Mouse (Mus musculus) neural tube, embryonic 13.5 days (tissue): ENCODE data around the gene Iqschfp. TPM values are rescaled to one million over a fixed set of nuclear protein-coding genes. Genes with fewer than 3 reads are reported as not detected.

Experiments used
- ATAC-seq: fragments of 200-750 bp; cut with Nextera tagmentation; 2 replicates; pipeline ENCODE4 v1.8.0; 2017; ENCODE audit warnings: low read depth, mild to moderate bottlenecking, moderate TSS enrichment, moderate library complexity
- H3K27ac ChIP-seq: fragments of 300-500 bp; sonication (generic); replicated peaks from 2 replicates; pipeline ENCODE4 v1.5.1; 2015; ENCODE audit warnings: moderate library complexity, mild to moderate bottlenecking, inconsistent platforms
- H3K27me3 ChIP-seq: fragments of 300-500 bp; sonication (generic); 2 replicates; pipeline ENCODE4 v1.6.1; 2015; ENCODE audit warnings: mild to moderate bottlenecking, inconsistent platforms
- H3K36me3 ChIP-seq: fragments of 300-500 bp; sonication (generic); 2 replicates; pipeline ENCODE4 v1.6.1; 2015; ENCODE audit warnings: mild to moderate bottlenecking, inconsistent platforms
- H3K4me1 ChIP-seq: fragments of 300-500 bp; sonication (generic); replicated peaks from 2 replicates; pipeline ENCODE4 v1.6.1; 2015; ENCODE audit warnings: inconsistent platforms
- H3K4me2 ChIP-seq: fragments of 300-500 bp; sonication (generic); 2 replicates; pipeline ENCODE4 v1.6.1; 2015; ENCODE audit warnings: inconsistent platforms, mild to moderate bottlenecking, moderate library complexity
- H3K4me3 ChIP-seq: fragments of 300-500 bp; sonication (generic); 2 replicates; pipeline ENCODE4 v1.5.1; 2015; ENCODE audit warnings: mild to moderate bottlenecking, inconsistent platforms
- H3K9ac ChIP-seq: fragments of 300-500 bp; sonication (generic); 2 replicates; pipeline ENCODE4 v1.6.1; 2015; ENCODE audit warnings: moderate library complexity, mild to moderate bottlenecking, inconsistent platforms
- H3K9me3 ChIP-seq: fragments of 300-500 bp; sonication (generic); 2 replicates; pipeline ENCODE4 v1.6.1; 2016; ENCODE audit warnings: inconsistent platforms
- WGBS: fragments of 180-500 bp; shearing (Covaris S2); methylation state at CpG from one replicate; pipeline ENCODE4 v1.1.7; 2015; 5-methylcytosine and 5-hydroxymethylcytosine counted together
- polyA plus RNA-seq: library from polyadenylated mRNA; unstranded; fragments of >200 nt; fragmentation: Nextera tagmentation; extraction: Ambion mirVana; gene quantifications from 2 replicates; pipeline ENCODE4 v1.2.1, GENCODE M21; 2015

The Iqschfp gene
- polyA plus RNA-seq, 1 experiment from 2014 or later: 4.1 TPM

GRCm38 (mm10) chr3:68527182-68527581, 635.1 kb downstream of the Iqschfp start:
- 47% methylated on average over 4 of the region's 4 CpGs for WGBS
- H3K27ac ChIP-seq: no peak overlapping the region
- no peak overlapping the region for H3K4me2 ChIP-seq
- peaks cover 15% of the 10 kb centered on the region for H3K4me1 ChIP-seq
- H3K9ac ChIP-seq: no peak overlapping the region
- ATAC-seq: peak; percentile 79
- no peaks in the 10 kb centered on the region for H3K27me3 ChIP-seq
- H3K36me3 ChIP-seq: no peaks in the 10 kb centered on the region
- no peak overlapping the region for H3K4me3 ChIP-seq
- no peaks in the 10 kb centered on the region for H3K9me3 ChIP-seq

GRCm38 (mm10) chr3:68531908-68532307, 639.9 kb downstream of the Iqschfp start:
- Histone ChIP-seq H3K4me1 (peaks cover 13% of the 10 kb centered on the region; the same call in 1 of the 2 replicates), H3K27ac (no peak overlapping the region), H3K9ac (no peak overlapping the region), H3K4me2 (no peak overlapping the region), H3K27me3 (no peaks in the 10 kb centered on the region), H3K4me3 (no peak overlapping the region), H3K9me3 (0 out of 2 replicates have a peak, but pooled peaks cover 3% of the 10 kb centered on the region), H3K36me3 (no peaks in the 10 kb centered on the region)
- no peak for ATAC-seq
- 80% methylated on average over 4 of the region's 4 CpGs for WGBS

DNA sequence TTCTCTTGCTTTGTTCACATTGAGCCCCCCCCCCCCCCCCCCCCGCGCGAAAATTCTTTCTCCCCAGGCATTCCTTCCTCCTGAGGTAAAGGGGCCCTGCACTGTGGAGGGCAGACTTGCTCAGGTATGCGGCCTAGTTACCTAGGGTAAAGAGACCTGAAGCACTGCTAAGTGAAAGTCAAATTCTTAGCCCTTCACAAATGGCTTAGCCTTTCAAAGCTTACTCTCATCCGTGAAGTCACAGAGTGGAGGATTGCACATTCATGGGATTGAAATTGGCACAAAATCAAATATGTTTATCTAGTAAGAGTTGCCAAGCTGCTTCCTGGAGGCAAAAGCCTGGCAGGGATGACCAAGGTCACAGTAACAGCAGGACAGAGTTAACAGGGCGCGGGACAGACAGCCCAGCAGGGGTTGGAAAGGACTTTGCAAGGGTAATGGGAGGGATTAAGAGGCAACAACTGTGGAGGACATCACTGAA, 642.6 kb downstream of the Iqschfp start:
- Histone ChIP-seq H3K9me3 (0 out of 2 replicates have a peak, but pooled peaks cover 4% of the 10 kb centered on the region), H3K36me3 (no peaks in the 10 kb centered on the region), H3K27me3 (no peaks in the 10 kb centered on the region), H3K4me1 (peaks cover 7% of the 10 kb centered on the region; the same call in 1 of the 2 replicates), H3K9ac (no peak overlapping the region), H3K27ac (no peak overlapping the region), H3K4me3 (no peak overlapping the region), H3K4me2 (no peak overlapping the region)
- ATAC-seq: no peak
- 29% methylated on average over 5 of the region's 7 CpGs for WGBS

DNA sequence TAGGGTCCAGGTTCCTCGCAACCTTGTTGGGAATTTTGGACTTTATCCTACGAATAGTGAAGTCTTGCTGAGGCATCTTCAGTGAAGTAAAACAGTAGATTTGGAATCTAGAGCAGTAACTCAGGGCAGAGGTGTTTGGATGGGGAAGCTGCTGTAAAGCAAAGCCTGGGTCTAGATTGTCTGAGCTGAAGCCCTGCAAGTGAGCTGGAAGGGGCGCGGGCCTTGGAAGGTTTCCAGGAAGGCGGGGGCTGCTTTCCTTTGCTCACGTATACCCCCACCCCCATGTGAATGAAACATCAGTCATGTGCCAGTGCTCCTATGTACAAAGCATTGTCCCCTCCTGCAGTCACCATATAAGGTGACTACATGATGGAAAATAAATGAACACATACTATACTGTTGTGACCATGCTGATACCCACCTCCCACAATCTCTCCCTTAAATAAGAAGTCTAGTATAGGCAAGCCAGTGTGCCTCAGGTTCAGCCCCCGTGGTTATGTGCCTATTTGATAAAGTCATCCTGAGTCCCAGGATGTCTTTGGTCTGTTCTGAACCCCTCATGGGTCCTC, 643.2 kb downstream of the Iqschfp start:
- Histone ChIP-seq H3K9ac (no peak overlapping the region), H3K4me1 (peaks cover 7% of the 10 kb centered on the region; the same call in 1 of the 2 replicates), H3K4me3 (no peak overlapping the region), H3K27me3 (no peaks in the 10 kb centered on the region), H3K4me2 (no peak overlapping the region), H3K9me3 (0 out of 2 replicates have a peak, but pooled peaks cover 4% of the 10 kb centered on the region), H3K36me3 (no peaks in the 10 kb centered on the region), H3K27ac (no peak overlapping the region)
- 78% methylated on average over 7 of the region's 7 CpGs for WGBS
- ATAC-seq: peak; percentile 40; the same call in 1 of the 2 replicates

DNA sequence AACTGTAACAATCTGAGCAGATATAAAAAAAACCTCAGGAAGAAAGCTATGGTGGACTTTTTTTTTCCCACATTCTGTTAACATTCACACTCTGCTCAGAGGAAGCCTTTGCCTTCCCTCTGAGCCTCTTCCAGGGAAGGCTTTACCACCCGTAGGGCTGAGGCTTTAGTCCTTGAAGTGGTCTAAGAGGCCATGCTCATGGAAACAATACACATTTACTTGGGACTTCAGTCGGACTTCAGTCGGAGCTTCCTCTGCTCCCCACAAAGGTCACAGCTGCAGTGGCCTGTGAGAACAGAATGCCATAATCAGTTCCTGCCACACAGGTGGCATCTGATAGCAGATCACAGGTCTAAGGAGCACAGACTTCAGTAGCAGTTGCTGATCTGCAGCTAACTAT, 644.0 kb downstream of the Iqschfp start:
- Histone ChIP-seq H3K4me3 (no peak overlapping the region), H3K9me3 (0 out of 2 replicates have a peak, but pooled peaks cover 4% of the 10 kb centered on the region), H3K36me3 (no peaks in the 10 kb centered on the region), H3K27me3 (no peaks in the 10 kb centered on the region), H3K9ac (no peak overlapping the region), H3K27ac (no peak overlapping the region), H3K4me1 (peaks cover 7% of the 10 kb centered on the region; the same call in 1 of the 2 replicates), H3K4me2 (no peak overlapping the region)
- 70% methylated on average over 3 of the region's 3 CpGs for WGBS
- no peak for ATAC-seq

- no peak overlapping the region for H3K9ac ChIP-seq
- H3K27ac ChIP-seq: no peak overlapping the region
- no peak overlapping the region for H3K4me3 ChIP-seq
- 0 out of 2 replicates have a peak, but pooled peaks cover 3% of the 10 kb centered on the region for H3K9me3 ChIP-seq
- ATAC-seq: no peak
- H3K27me3 ChIP-seq: no peaks in the 10 kb centered on the region
- H3K4me2 ChIP-seq: no peak overlapping the region
- no peaks in the 10 kb centered on the region for H3K36me3 ChIP-seq
- peaks cover 32% of the 10 kb centered on the region for H3K4me1 ChIP-seq
- WGBS: 91% methylated on average over 8 of the region's 8 CpGs
Observed at GRCm38 (mm10) chr3:68541688-68542087, 649.7 kb downstream of the Iqschfp start.

GRCm38 (mm10) chr3:68542944-68543501, 651.0 kb downstream of the Iqschfp start:
- Histone ChIP-seq H3K9me3 (no peaks in the 10 kb centered on the region), H3K27ac (0 out of 2 replicates have a peak overlapping the region, but pooled peaks have one; percentile 18), H3K27me3 (no peaks in the 10 kb centered on the region), H3K4me2 (peak overlapping the region; percentile 50), H3K4me3 (peak overlapping the region; percentile 26), H3K36me3 (no peaks in the 10 kb centered on the region), H3K9ac (peak overlapping the region; percentile 53), H3K4me1 (peaks cover 32% of the 10 kb centered on the region)
- peak; percentile 85 for ATAC-seq
- 3% methylated on average over 7 of the region's 7 CpGs for WGBS

- Histone ChIP-seq H3K9me3 (no peaks in the 10 kb centered on the region), H3K4me2 (no peak overlapping the region), H3K4me1 (peaks cover 32% of the 10 kb centered on the region), H3K9ac (no peak overlapping the region), H3K27ac (no peak overlapping the region), H3K27me3 (no peaks in the 10 kb centered on the region), H3K36me3 (no peaks in the 10 kb centered on the region), H3K4me3 (no peak overlapping the region)
- ATAC-seq: no peak
- 71% methylated on average over 7 of the region's 7 CpGs for WGBS
Observed at GRCm38 (mm10) chr3:68544811-68545210, 652.8 kb downstream of the Iqschfp start.

GRCm38 (mm10) chr3:68545898-68546297, 653.9 kb downstream of the Iqschfp start:
- H3K9ac ChIP-seq: no peak overlapping the region
- no peak overlapping the region for H3K4me3 ChIP-seq
- H3K36me3 ChIP-seq: no peaks in the 10 kb centered on the region
- H3K9me3 ChIP-seq: no peaks in the 10 kb centered on the region
- no peak overlapping the region for H3K4me2 ChIP-seq
- 51% methylated on average over 6 of the region's 6 CpGs for WGBS
- no peaks in the 10 kb centered on the region for H3K27me3 ChIP-seq
- peaks cover 32% of the 10 kb centered on the region for H3K4me1 ChIP-seq
- no peak for ATAC-seq
- peak overlapping the region; percentile 49; the same call in 1 of the 2 replicates for H3K27ac ChIP-seq

- no peak for ATAC-seq
- Histone ChIP-seq H3K9me3 (no peaks in the 10 kb centered on the region), H3K4me1 (no peaks in the 10 kb centered on the region; the same call in 1 of the 2 replicates), H3K4me3 (no peak overlapping the region), H3K36me3 (no peaks in the 10 kb centered on the region), H3K27ac (no peak overlapping the region), H3K4me2 (no peak overlapping the region), H3K27me3 (no peaks in the 10 kb centered on the region), H3K9ac (no peak overlapping the region)
- WGBS: 82% methylated on average over 4 of the region's 4 CpGs
Observed at GRCm38 (mm10) chr3:68555087-68555662, 663.1 kb downstream of the Iqschfp start.

GRCm38 (mm10) chr3:68556891-68557290, 664.9 kb downstream of the Iqschfp start:
- no peak for ATAC-seq
- Histone ChIP-seq H3K4me1 (no peaks in the 10 kb centered on the region), H3K27ac (no peak overlapping the region), H3K9me3 (no peaks in the 10 kb centered on the region), H3K4me3 (no peak overlapping the region), H3K4me2 (no peak overlapping the region), H3K36me3 (no peaks in the 10 kb centered on the region), H3K27me3 (no peaks in the 10 kb centered on the region), H3K9ac (no peak overlapping the region)
- WGBS: 94% methylated on average over 9 of the region's 9 CpGs

GRCm38 (mm10) chr3:68558744-68559143, 666.7 kb downstream of the Iqschfp start:
- WGBS: 86% methylated on average over 6 of the region's 6 CpGs
- Histone ChIP-seq H3K27ac (no peak overlapping the region), H3K9ac (no peak overlapping the region), H3K4me3 (no peak overlapping the region), H3K27me3 (no peaks in the 10 kb centered on the region), H3K4me1 (peaks cover 8% of the 10 kb centered on the region), H3K9me3 (no peaks in the 10 kb centered on the region), H3K36me3 (no peaks in the 10 kb centered on the region), H3K4me2 (no peak overlapping the region)
- no peak for ATAC-seq
